In genomic region chr9:35282006-35282850, GRCm38 (mm10) we compare ENCODE assay signal across 8 mouse cellular contexts. TPM values are rescaled to one million over a fixed set of nuclear protein-coding genes. Genes with fewer than 3 reads are reported as not detected.
DNase-seq lines count a peak whose midpoint lies in the region; TF ChIP-seq lines count a peak whose summit lies in the region.

No protein-coding gene starts in this region.

- H3K27me3 ChIP-seq in heart, embryonic 10.5 days (ENCODE audit: insufficient read depth, poor library complexity, severe bottlenecking): 0 out of 2 replicates have a peak, but pooled peaks cover 3% of the 10 kb centered on the region
- no peaks in the 10 kb centered on the region for H3K27me3 ChIP-seq in kidney, adult 2 months (replicated peaks; ENCODE audit: control insufficient read depth, insufficient read depth, low read length)

- WGBS in heart, embryonic 10.5 days: 28% methylated on average over 5 of the region's 5 CpGs
- 12% methylated on average over 5 of the region's 5 CpGs for WGBS in kidney, adult 2 months
- WGBS in lung, adult 2 months: 12% methylated on average over 5 of the region's 5 CpGs

- no peak overlapping the region for H3K27ac ChIP-seq in heart, embryonic 10.5 days
- H3K27ac ChIP-seq in kidney, adult 2 months (ENCODE audit: insufficient read depth, low read depth, low read length): no peak overlapping the region

- H3K4me1 ChIP-seq in heart, embryonic 10.5 days: peaks cover 14% of the 10 kb centered on the region
- no peaks in the 10 kb centered on the region for H3K4me1 ChIP-seq in kidney, adult 2 months (ENCODE audit: control insufficient read depth, insufficient read depth, low read length)
- no peaks in the 10 kb centered on the region; the same call in 1 of the 2 replicates for H3K4me1 ChIP-seq in lung, adult 2 months (ENCODE audit: control insufficient read depth, insufficient read depth, low read length)

- H3K9me3 ChIP-seq in heart, embryonic 10.5 days: no peaks in the 10 kb centered on the region

- H3K36me3 ChIP-seq in heart, embryonic 10.5 days: peaks cover 13% of the 10 kb centered on the region
- no peaks in the 10 kb centered on the region for H3K36me3 ChIP-seq in kidney, adult 2 months (ENCODE audit: control insufficient read depth, insufficient read depth, low read length)

- peak; percentile 38; the same call in 1 of the 2 replicates for TF ChIP-seq CTCF in kidney, adult 2 months (conservative IDR thresholded peaks at IDR 0.05; ENCODE audit: insufficient read depth, insufficient read length, low read depth, low read length)
- peak; percentile 50; the same call in 1 of the 2 replicates for TF ChIP-seq CTCF in lung, adult 2 months (IDR thresholded peaks at IDR 0.05; ENCODE audit: insufficient read depth, low read length)

- H3K4me3 ChIP-seq in heart, embryonic 10.5 days: no peak overlapping the region
- no peak overlapping the region for H3K4me3 ChIP-seq in kidney, adult 2 months (ENCODE audit: insufficient read depth, low read depth, low read length)
- no peak overlapping the region for H3K4me3 ChIP-seq in lung, adult 2 months (replicated peaks; ENCODE audit: extremely low read depth, low read depth, low read length)

- peak; percentile 64 for DNase-seq in heart, adult 11 months
- no peak for DNase-seq in heart, embryonic 10.5 days (ENCODE audit: low spot score)
- peak; percentile 62 for DNase-seq in MN1 (ENCODE audit: low spot score)
- peak; percentile 70 to 78 for DNase-seq in cerebellum, postnatal 10 days
- peak; percentile 49 to 79 for DNase-seq in frontal cortex, postnatal 36 days (ENCODE audit: low spot score in 2 of 2)
- DNase-seq in kidney, adult 2 months: peak; percentile 71
- DNase-seq in lung, adult 2 months: peak; percentile 36
- DNase-seq in retina, adult 2 months (ENCODE audit: low read depth, low spot score): peak; percentile 46

- TF ChIP-seq POLR2A in kidney, adult 2 months (IDR thresholded peaks at IDR 0.05; ENCODE audit: low read depth, low read length): no peak
- no peak for TF ChIP-seq POLR2A in lung, adult 2 months (IDR thresholded peaks at IDR 0.05; ENCODE audit: borderline replicate concordance, extremely low read depth, low read depth, low read length)

RNA-seq across cellular contexts. Expression of gene Rpusd4, which starts 14.6 kb away (rescaled TPM):
- 23.8 and 26.5 TPM in 2 replicates for polyA plus RNA-seq in heart, embryonic 10.5 days (2016; fragmentation: Nextera tagmentation; extraction: Ambion mirVana)
- 10.1 and 10.7 TPM in 2 replicates for polyA plus RNA-seq in kidney, adult 2 months (2012; rRNA removed)
- polyA plus RNA-seq in lung, adult 2 months (2012; rRNA removed): 7.5 and 9.0 TPM in 2 replicates

RNA-seq across cellular contexts. Expression of gene Fam118b, which starts 14.6 kb away (rescaled TPM):
- polyA plus RNA-seq in heart, embryonic 10.5 days (2016; fragmentation: Nextera tagmentation; extraction: Ambion mirVana): 31.1 and 40.9 TPM in 2 replicates
- 9.8 and 11.4 TPM in 2 replicates for polyA plus RNA-seq in kidney, adult 2 months (2012; rRNA removed)
- polyA plus RNA-seq in lung, adult 2 months (2012; rRNA removed): 10.1 and 12.7 TPM in 2 replicates
